Mouse (Mus musculus) midbrain, embryonic 10.5 days (tissue): ENCODE measurements around the gene Arnt2. TPM values are rescaled to one million over a fixed set of nuclear protein-coding genes. Genes with fewer than 3 reads are reported as not detected.
A peak's percentile ranks its signal among the peaks of the same experiment; 100 is the strongest.

Experiments used
- DNase-seq: peaks from one replicate; pipeline ENCODE4 v3.0.0-alpha.2; 2017; ENCODE audit warnings: low spot score
- H3K27ac ChIP-seq: fragments of 300-500 bp; sonication (generic); replicated peaks from 2 replicates; pipeline ENCODE4 v1.5.1; 2016; ENCODE audit warnings: mild to moderate bottlenecking
- H3K27me3 ChIP-seq: fragments of 300-500 bp; sonication (generic); 2 replicates; pipeline ENCODE4 v1.6.1; 2016; ENCODE audit warnings: low read depth, mild to moderate bottlenecking; ENCODE audit not compliant: poor library complexity, severe bottlenecking
- H3K36me3 ChIP-seq: fragments of 300-500 bp; sonication (generic); 2 replicates; pipeline ENCODE4 v1.6.1; 2016; ENCODE audit warnings: mild to moderate bottlenecking, moderate library complexity
- H3K4me1 ChIP-seq: fragments of 300-500 bp; sonication (generic); 2 replicates; pipeline ENCODE4 v1.6.1; 2016
- H3K4me3 ChIP-seq: fragments of 300-500 bp; sonication (generic); 2 replicates; pipeline ENCODE4 v1.5.1; 2016; ENCODE audit warnings: mild to moderate bottlenecking, moderate library complexity
- H3K9me3 ChIP-seq: fragments of 300-500 bp; sonication (generic); replicated peaks from 2 replicates; pipeline ENCODE4 v1.6.1; 2016; ENCODE audit warnings: mild to moderate bottlenecking
- WGBS: fragments of 180-500 bp; shearing (Covaris S2); methylation state at CpG from one replicate; pipeline ENCODE4 v1.1.7; 2016; 5-methylcytosine and 5-hydroxymethylcytosine counted together
- polyA plus RNA-seq: library from polyadenylated mRNA; unstranded; fragments of >200 nt; fragmentation: Nextera tagmentation; extraction: Ambion mirVana; gene quantifications from 2 replicates; pipeline ENCODE4 v1.2.1, GENCODE M21; 2016

The Arnt2 gene
- polyA plus RNA-seq, 1 experiment from 2014 or later = 24.0 TPM

GRCm38 (mm10) chr7:84261341-84261740, 148.6 kb downstream of the Arnt2 start:
- Histone ChIP-seq H3K36me3 (peaks cover 98% of the 10 kb centered on the region), H3K27ac (no peak overlapping the region), H3K9me3 (no peaks in the 10 kb centered on the region), H3K4me3 (no peak overlapping the region), H3K4me1 (no peaks in the 10 kb centered on the region), H3K27me3 (no peaks in the 10 kb centered on the region)
- DNase-seq = no peak
- 89% methylated on average over 6 of the region's 6 CpGs for WGBS

GRCm38 (mm10) chr7:84260401-84260800, 149.6 kb downstream of the Arnt2 start:
- H3K4me1 ChIP-seq = no peaks in the 10 kb centered on the region
- WGBS = 89% methylated on average over 4 of the region's 4 CpGs
- no peaks in the 10 kb centered on the region for H3K27me3 ChIP-seq
- peaks cover 96% of the 10 kb centered on the region for H3K36me3 ChIP-seq
- H3K4me3 ChIP-seq = no peak overlapping the region
- DNase-seq = no peak
- no peaks in the 10 kb centered on the region for H3K9me3 ChIP-seq
- no peak overlapping the region for H3K27ac ChIP-seq

- H3K36me3 ChIP-seq = peaks cover 96% of the 10 kb centered on the region
- H3K4me3 ChIP-seq = no peak overlapping the region
- H3K9me3 ChIP-seq = no peaks in the 10 kb centered on the region
- H3K27ac ChIP-seq = no peak overlapping the region
- DNase-seq = no peak
- H3K27me3 ChIP-seq = no peaks in the 10 kb centered on the region
- 79% methylated on average over 4 of the region's 4 CpGs for WGBS
- H3K4me1 ChIP-seq = no peaks in the 10 kb centered on the region
These were observed 150.5 kb downstream of the Arnt2 start for GRCm38 (mm10) chr7:84259309-84259985.

GRCm38 (mm10) chr7:84256661-84257060, 153.3 kb downstream of the Arnt2 start:
- no peaks in the 10 kb centered on the region for H3K27me3 ChIP-seq
- WGBS = 89% methylated on average over 3 of the region's 3 CpGs
- no peaks in the 10 kb centered on the region for H3K4me1 ChIP-seq
- H3K27ac ChIP-seq = no peak overlapping the region
- no peak for DNase-seq
- H3K36me3 ChIP-seq = peaks cover 96% of the 10 kb centered on the region
- H3K9me3 ChIP-seq = no peaks in the 10 kb centered on the region
- H3K4me3 ChIP-seq = no peak overlapping the region

- no peaks in the 10 kb centered on the region for H3K9me3 ChIP-seq
- DNase-seq = no peak
- no peaks in the 10 kb centered on the region for H3K4me1 ChIP-seq
- WGBS = 81% methylated on average over 1 of the region's 1 CpGs
- no peak overlapping the region for H3K4me3 ChIP-seq
- H3K27me3 ChIP-seq = no peaks in the 10 kb centered on the region
- H3K27ac ChIP-seq = no peak overlapping the region
- peaks cover 96% of the 10 kb centered on the region for H3K36me3 ChIP-seq
These were observed 153.7 kb downstream of the Arnt2 start for GRCm38 (mm10) chr7:84256245-84256644.

- no peaks in the 10 kb centered on the region for H3K27me3 ChIP-seq
- peaks cover 96% of the 10 kb centered on the region for H3K36me3 ChIP-seq
- no peak overlapping the region for H3K27ac ChIP-seq
- WGBS = 70% methylated on average over 8 of the region's 8 CpGs
- H3K4me3 ChIP-seq = no peak overlapping the region
- no peaks in the 10 kb centered on the region for H3K9me3 ChIP-seq
- no peak for DNase-seq
- peaks cover 7% of the 10 kb centered on the region for H3K4me1 ChIP-seq
These were observed 155.1 kb downstream of the Arnt2 start for GRCm38 (mm10) chr7:84254916-84255315.

- no peak overlapping the region for H3K4me3 ChIP-seq
- no peaks in the 10 kb centered on the region for H3K27me3 ChIP-seq
- DNase-seq = no peak
- 49% methylated on average over 3 of the region's 3 CpGs for WGBS
- peaks cover 13% of the 10 kb centered on the region for H3K4me1 ChIP-seq
- H3K9me3 ChIP-seq = no peaks in the 10 kb centered on the region
- peaks cover 96% of the 10 kb centered on the region for H3K36me3 ChIP-seq
- H3K27ac ChIP-seq = no peak overlapping the region
These were observed 155.7 kb downstream of the Arnt2 start for GRCm38 (mm10) chr7:84254311-84254710.

GRCm38 (mm10) chr7:84251667-84252066, 158.3 kb downstream of the Arnt2 start:
- Histone ChIP-seq H3K27ac (no peak overlapping the region), H3K9me3 (no peaks in the 10 kb centered on the region), H3K4me3 (no peak overlapping the region), H3K27me3 (no peaks in the 10 kb centered on the region), H3K4me1 (peaks cover 31% of the 10 kb centered on the region), H3K36me3 (peaks cover 83% of the 10 kb centered on the region)
- WGBS = 95% methylated on average over 2 of the region's 2 CpGs
- no peak for DNase-seq

GRCm38 (mm10) chr7:84250736-84251135, 159.2 kb downstream of the Arnt2 start:
- no peak overlapping the region for H3K27ac ChIP-seq
- H3K4me3 ChIP-seq = no peak overlapping the region
- H3K27me3 ChIP-seq = no peaks in the 10 kb centered on the region
- DNase-seq = no peak
- WGBS = 85% methylated on average over 2 of the region's 2 CpGs
- H3K36me3 ChIP-seq = peaks cover 76% of the 10 kb centered on the region
- peaks cover 31% of the 10 kb centered on the region for H3K4me1 ChIP-seq
- H3K9me3 ChIP-seq = no peaks in the 10 kb centered on the region

- H3K9me3 ChIP-seq = no peaks in the 10 kb centered on the region
- DNase-seq = no peak
- 83% methylated on average over 8 of the region's 8 CpGs for WGBS
- no peak overlapping the region for H3K4me3 ChIP-seq
- no peaks in the 10 kb centered on the region for H3K27me3 ChIP-seq
- peaks cover 68% of the 10 kb centered on the region for H3K36me3 ChIP-seq
- no peak overlapping the region for H3K27ac ChIP-seq
- H3K4me1 ChIP-seq = peaks cover 31% of the 10 kb centered on the region
These were observed 160.0 kb downstream of the Arnt2 start for GRCm38 (mm10) chr7:84249951-84250350.

GRCm38 (mm10) chr7:84249381-84249780, 160.6 kb downstream of the Arnt2 start:
- peaks cover 31% of the 10 kb centered on the region for H3K4me1 ChIP-seq
- no peak overlapping the region for H3K4me3 ChIP-seq
- DNase-seq = no peak
- 57% methylated on average over 7 of the region's 7 CpGs for WGBS
- H3K9me3 ChIP-seq = no peaks in the 10 kb centered on the region
- 0 out of 2 replicates have a peak overlapping the region, but pooled peaks have one; percentile 42 for H3K27ac ChIP-seq
- no peaks in the 10 kb centered on the region for H3K27me3 ChIP-seq
- H3K36me3 ChIP-seq = peaks cover 63% of the 10 kb centered on the region

GRCm38 (mm10) chr7:84247960-84248665, 161.9 kb downstream of the Arnt2 start:
- Histone ChIP-seq H3K4me1 (peaks cover 31% of the 10 kb centered on the region), H3K27ac (peak overlapping the region; percentile 33; the same call in 1 of the 2 replicates), H3K9me3 (no peaks in the 10 kb centered on the region), H3K36me3 (peaks cover 50% of the 10 kb centered on the region), H3K4me3 (no peak overlapping the region), H3K27me3 (no peaks in the 10 kb centered on the region)
- peak; percentile 31 for DNase-seq
- WGBS = 17% methylated on average over 3 of the region's 3 CpGs

- Histone ChIP-seq H3K4me3 (no peak overlapping the region), H3K27me3 (no peaks in the 10 kb centered on the region), H3K36me3 (peaks cover 38% of the 10 kb centered on the region), H3K27ac (no peak overlapping the region), H3K9me3 (no peaks in the 10 kb centered on the region), H3K4me1 (peaks cover 31% of the 10 kb centered on the region)
- 88% methylated on average over 5 of the region's 5 CpGs for WGBS
- no peak for DNase-seq
These were observed 163.1 kb downstream of the Arnt2 start for GRCm38 (mm10) chr7:84246878-84247277.
